Mouse (Mus musculus) hindbrain, embryonic 11.5 days (tissue): ENCODE data around the gene Hacd2. TPM values are rescaled to one million over a fixed set of nuclear protein-coding genes. Genes with fewer than 3 reads are reported as not detected.
A peak's percentile ranks its signal among the peaks of the same experiment; 100 is the strongest.

Experiments
- ATAC-seq: fragments of 200-750 bp; cut with Nextera tagmentation; 2 replicates; pipeline ENCODE4 v1.8.0; 2017; ENCODE audit warnings: mild to moderate bottlenecking, moderate TSS enrichment, moderate library complexity; ENCODE audit not compliant: low FRiP score
- DNase-seq: peaks from one replicate; pipeline ENCODE4 v3.0.0-alpha.2; 2015; ENCODE audit warnings: low spot score
- H3K27ac ChIP-seq: fragments of 300-500 bp; sonication (generic); 2 replicates; pipeline ENCODE4 v1.5.1; 2014; ENCODE audit warnings: mild to moderate bottlenecking, low read depth, low read length
- H3K27me3 ChIP-seq: fragments of 300-500 bp; sonication (generic); 2 replicates; pipeline ENCODE4 v1.6.1; 2014; ENCODE audit warnings: mild to moderate bottlenecking, low read length, moderate library complexity, mixed read lengths; ENCODE audit not compliant: control insufficient read depth, insufficient read depth
- H3K36me3 ChIP-seq: fragments of 300-500 bp; sonication (generic); 2 replicates; pipeline ENCODE4 v1.6.1; 2014; ENCODE audit warnings: mild to moderate bottlenecking, low read length, moderate library complexity, mixed read lengths; ENCODE audit not compliant: control insufficient read depth, insufficient read depth
- H3K4me1 ChIP-seq: fragments of 300-500 bp; sonication (generic); replicated peaks from 2 replicates; pipeline ENCODE4 v1.6.1; 2014; ENCODE audit warnings: low read length, mixed read lengths; ENCODE audit not compliant: control insufficient read depth, insufficient read depth
- H3K4me2 ChIP-seq: fragments of 300-500 bp; sonication (generic); replicated peaks from 2 replicates; pipeline ENCODE4 v1.6.1; 2014; ENCODE audit warnings: mild to moderate bottlenecking, low read depth, low read length
- H3K4me3 ChIP-seq: fragments of 300-500 bp; sonication (generic); 2 replicates; pipeline ENCODE4 v1.5.1; 2014; ENCODE audit warnings: low read depth, low read length
- H3K9ac ChIP-seq: fragments of 300-500 bp; sonication (generic); 2 replicates; pipeline ENCODE4 v1.6.1; 2014; ENCODE audit warnings: low read depth, low read length
- H3K9me3 ChIP-seq: fragments of 300-500 bp; sonication (generic); 2 replicates; pipeline ENCODE4 v1.6.1; 2016; ENCODE audit warnings: low read length; ENCODE audit not compliant: control insufficient read depth
- WGBS: fragments of 180-500 bp; shearing (Covaris S2); extraction: QIAGEN DNeasy Blood & Tissue Kit; methylation state at CpG from one replicate; pipeline ENCODE4 v1.1.7; 2014; 5-methylcytosine and 5-hydroxymethylcytosine counted together
- polyA plus RNA-seq: library from polyadenylated mRNA; unstranded; fragments of >200 nt; fragmentation: Nextera tagmentation; extraction: Ambion mirVana; gene quantifications from 2 replicates; pipeline ENCODE4 v1.2.1, GENCODE M21; 2014

Hacd2 gene
- polyA plus RNA-seq, result 27.7 and 31.7 TPM in 2 replicates

GRCm38 (mm10) chr16:35022242-35023137 lies at the start of gene Hacd2:
Hacd2 (plus strand) TSS chr16:35022428.
- Histone ChIP-seq H3K4me1 (no peaks in the 10 kb centered on the region), H3K9ac (peak within 1 kb of the TSS; percentile 80), H3K4me3 (peak within 1 kb of the TSS; percentile 90), H3K36me3 (no peaks in the 10 kb centered on the region), H3K9me3 (no peaks in the 10 kb centered on the region), H3K4me2 (peak within 1 kb of the TSS; percentile 35), H3K27ac (peak within 1 kb of the TSS; percentile 89), H3K27me3 (no peaks in the 10 kb centered on the region)
- DNase-seq (peak; percentile 97), ATAC-seq (peak; percentile 99)
- under 1% methylated on average over 74 of the region's 97 CpGs for WGBS

- Histone ChIP-seq H3K4me1 (no peaks in the 10 kb centered on the region), H3K9ac (no peak overlapping the region), H3K4me2 (no peak overlapping the region), H3K27me3 (no peaks in the 10 kb centered on the region), H3K27ac (no peak overlapping the region), H3K4me3 (no peak overlapping the region), H3K36me3 (no peaks in the 10 kb centered on the region), H3K9me3 (no peaks in the 10 kb centered on the region)
- no peak for DNase-seq
- ATAC-seq, result no peak
- 82% methylated on average over 12 of the region's 12 CpGs for WGBS
Measured at GRCm38 (mm10) chr16:34972471-34972870, 49.8 kb upstream of the Hacd2 start.

- no peak for DNase-seq
- 57% methylated on average over 2 of the region's 2 CpGs for WGBS
- no peak overlapping the region for H3K4me2 ChIP-seq
Measured at GRCm38 (mm10) chr16:34975544-34975943, 46.7 kb upstream of the Hacd2 start.

GRCm38 (mm10) chr16:34976630-34977029 lies 45.6 kb upstream of the Hacd2 start:
- 81% methylated on average over 13 of the region's 13 CpGs for WGBS
- Histone ChIP-seq H3K27ac (no peak overlapping the region), H3K4me1 (no peaks in the 10 kb centered on the region), H3K4me2 (no peak overlapping the region), H3K4me3 (no peak overlapping the region), H3K9me3 (no peaks in the 10 kb centered on the region), H3K27me3 (no peaks in the 10 kb centered on the region), H3K9ac (no peak overlapping the region), H3K36me3 (no peaks in the 10 kb centered on the region)
- DNase-seq, result no peak
- no peak for ATAC-seq

More at GRCm38 (mm10) chr16:34975544-34975943, 46.7 kb upstream of the Hacd2 start:
- Histone ChIP-seq H3K9ac (no peak overlapping the region), H3K27ac (no peak overlapping the region), H3K9me3 (no peaks in the 10 kb centered on the region), H3K27me3 (no peaks in the 10 kb centered on the region), H3K4me1 (no peaks in the 10 kb centered on the region), H3K36me3 (no peaks in the 10 kb centered on the region), H3K4me3 (no peak overlapping the region)
- ATAC-seq, result no peak

- H3K9ac ChIP-seq, result no peak overlapping the region
- WGBS, result 93% methylated on average over 7 of the region's 7 CpGs
- ATAC-seq, result no peak
Measured at GRCm38 (mm10) chr16:34978018-34978417, 44.2 kb upstream of the Hacd2 start.

GRCm38 (mm10) chr16:34981009-34981408 lies 41.2 kb upstream of the Hacd2 start:
- WGBS, result 92% methylated on average over 7 of the region's 7 CpGs
- H3K4me1 ChIP-seq, result no peaks in the 10 kb centered on the region
- DNase-seq (no peak), ATAC-seq (no peak)
- H3K36me3 ChIP-seq, result no peaks in the 10 kb centered on the region
- no peak overlapping the region for H3K27ac ChIP-seq
- H3K4me3 ChIP-seq, result no peak overlapping the region
- H3K9me3 ChIP-seq, result no peaks in the 10 kb centered on the region
- H3K27me3 ChIP-seq, result no peaks in the 10 kb centered on the region
- no peak overlapping the region for H3K4me2 ChIP-seq
- no peak overlapping the region for H3K9ac ChIP-seq

More at GRCm38 (mm10) chr16:34978018-34978417, 44.2 kb upstream of the Hacd2 start:
- H3K4me3 ChIP-seq, result no peak overlapping the region
- DNase-seq, result no peak
- no peaks in the 10 kb centered on the region for H3K27me3 ChIP-seq
- H3K27ac ChIP-seq, result no peak overlapping the region
- no peaks in the 10 kb centered on the region for H3K9me3 ChIP-seq
- no peak overlapping the region for H3K4me2 ChIP-seq
- no peaks in the 10 kb centered on the region for H3K36me3 ChIP-seq
- no peaks in the 10 kb centered on the region for H3K4me1 ChIP-seq

- 62% methylated on average over 11 of the region's 11 CpGs for WGBS
- H3K9me3 ChIP-seq, result no peaks in the 10 kb centered on the region
- no peak overlapping the region for H3K27ac ChIP-seq
- H3K4me2 ChIP-seq, result no peak overlapping the region
- no peak for DNase-seq
- ATAC-seq, result no peak
- no peaks in the 10 kb centered on the region for H3K4me1 ChIP-seq
- no peak overlapping the region for H3K9ac ChIP-seq
- no peaks in the 10 kb centered on the region for H3K27me3 ChIP-seq
- H3K36me3 ChIP-seq, result no peaks in the 10 kb centered on the region
- no peak overlapping the region for H3K4me3 ChIP-seq
Measured at GRCm38 (mm10) chr16:34984203-34985030, 37.8 kb upstream of the Hacd2 start.

- no peak for DNase-seq
- H3K4me3 ChIP-seq, result no peak overlapping the region
- no peaks in the 10 kb centered on the region for H3K9me3 ChIP-seq
- H3K27ac ChIP-seq, result no peak overlapping the region
- H3K36me3 ChIP-seq, result no peaks in the 10 kb centered on the region
- no peaks in the 10 kb centered on the region for H3K27me3 ChIP-seq
- no peak for ATAC-seq
- no peak overlapping the region for H3K9ac ChIP-seq
- H3K4me2 ChIP-seq, result no peak overlapping the region
- H3K4me1 ChIP-seq, result no peaks in the 10 kb centered on the region
- WGBS, result 91% methylated on average over 2 of the region's 2 CpGs
Measured at GRCm38 (mm10) chr16:34985031-34985346, 37.2 kb upstream of the Hacd2 start.
